Mouse (Mus musculus): ENCODE data around the gene Anapc10.

GRCm38 (mm10) chr8:79724589-79724988 is 13.0 kb downstream of the Anapc10 start:
- TF ChIP-seq CTCF (IDR thresholded peaks at IDR 0.05; ENCODE audit: low read depth) (no peak), EP300 (IDR thresholded peaks at IDR 0.05; ENCODE audit: low read depth) (no peak)
